ENCODE assay signal across 12 mouse cellular contexts in the genomic region with DNA sequence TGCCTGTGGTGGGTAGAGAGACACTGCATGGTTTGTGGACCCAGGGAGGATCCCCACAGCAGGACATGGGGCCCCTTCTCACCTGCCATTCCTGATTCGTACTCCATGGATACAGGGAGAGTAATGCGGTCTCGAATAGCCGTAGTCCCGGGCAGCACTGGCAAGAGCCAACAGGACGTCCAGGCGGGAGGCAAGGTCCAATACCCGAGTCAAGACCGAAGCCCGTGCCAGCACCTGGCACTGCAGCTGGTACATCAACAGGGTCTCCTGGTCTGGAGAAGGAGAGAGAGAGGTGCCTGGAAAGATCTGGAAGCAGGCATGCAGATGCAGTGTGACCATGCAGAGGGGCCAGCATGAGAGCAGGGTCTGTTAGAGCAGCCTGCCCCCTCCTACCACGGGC. TPM values are rescaled to one million over a fixed set of nuclear protein-coding genes. Genes with fewer than 3 reads are reported as not detected.
"Had no signal": no experiment of that assay in that cellular context is flagged by ENCODE, and none has a peak within 500 bp of the region (broad histone marks: within the 10 kb centered on the region; RNA-seq: fewer than 3 reads in every experiment).

No protein-coding gene starts in this region.

- H3K27ac ChIP-seq: layer of hippocampus, adult 2 months; lung, embryonic 15.5 days; macrophage; midbrain, embryonic 13.5 days had no signal

- H3K4me2 ChIP-seq: liver, embryonic 11.5 days; lung, embryonic 15.5 days; midbrain, embryonic 13.5 days had no signal

- H3K4me3 ChIP-seq: layer of hippocampus, adult 2 months; lung, embryonic 15.5 days; megakaryocyte, embryonic 14.5 days; midbrain, embryonic 13.5 days had no signal

- H3K9me3 ChIP-seq: lung, embryonic 15.5 days; megakaryocyte, embryonic 14.5 days; midbrain, embryonic 13.5 days had no signal

- H3K27me3 ChIP-seq: lung, embryonic 15.5 days; megakaryocyte, embryonic 14.5 days; midbrain, embryonic 13.5 days had no signal

- H3K36me3 ChIP-seq: lung, embryonic 15.5 days; midbrain, embryonic 13.5 days had no signal

- H3K9ac ChIP-seq: lung, embryonic 15.5 days; midbrain, embryonic 13.5 days had no signal

- DNase-seq: kidney, postnatal 4 days; lung, postnatal 14 days; right cerebral cortex, postnatal 14 days; thymus, adult 18-20 months; thymus, postnatal 14 days had no signal

- ATAC-seq: midbrain, embryonic 13.5 days had no signal

RNA-seq across cellular contexts. Expression of a gene that starts 3.5 kb away (rescaled TPM):
- total RNA-seq: midbrain, postnatal 0 days had no signal
- polyA plus RNA-seq: macrophage had no signal
